Mouse (Mus musculus) neutrophil, adult 5-6 weeks (primary cell): ENCODE results near the gene Ldlrad3. TPM values are rescaled to one million over a fixed set of nuclear protein-coding genes. Genes with fewer than 3 reads are reported as not detected.
A peak's percentile ranks its signal among the peaks of the same experiment; 100 is the strongest.

Source experiments
- ATAC-seq: fragments of 151-379, 151-347 bp; 2 replicates; pipeline ENCODE4 v1.8.0; 2017; ENCODE audit warnings: mild to moderate bottlenecking, moderate TSS enrichment; ENCODE audit not compliant: insufficient number of reproducible peaks, poor library complexity, low FRiP score, severe bottlenecking; ENCODE audit errors: extremely low read depth
- total RNA-seq: library from RNA; stranded (forward); fragments of 200-1000 nt; gene quantifications from 2 replicates; pipeline ENCODE4 v1.2.3, GENCODE M21; 2017

Gene Ldlrad3
- total RNA-seq, 1 experiment from 2014 or later = 5.7 TPM

- no peak for ATAC-seq
Observed at GRCm38 (mm10) chr2:102192943-102193820, 7.0 kb upstream of the Ldlrad3 start.

- ATAC-seq = no peak
Observed at GRCm38 (mm10) chr2:102191736-102192135, 5.6 kb upstream of the Ldlrad3 start.

- no peak for ATAC-seq
Observed at GRCm38 (mm10) chr2:102190956-102191355, 4.8 kb upstream of the Ldlrad3 start.

GRCm38 (mm10) chr2:102185069-102185950, 875 bp downstream of the Ldlrad3 start:
- no peak for ATAC-seq

GRCm38 (mm10) chr2:102183720-102184480, 2.3 kb downstream of the Ldlrad3 start:
- ATAC-seq = no peak

- no peak for ATAC-seq
Observed at GRCm38 (mm10) chr2:102181459-102181858, 4.7 kb downstream of the Ldlrad3 start.

- ATAC-seq = no peak
Observed at GRCm38 (mm10) chr2:102176434-102176772, 9.8 kb downstream of the Ldlrad3 start.

GRCm38 (mm10) chr2:102175741-102176433, 10.3 kb downstream of the Ldlrad3 start:
- no peak for ATAC-seq

GRCm38 (mm10) chr2:102172458-102172857, 13.7 kb downstream of the Ldlrad3 start:
- ATAC-seq = no peak

GRCm38 (mm10) chr2:102166550-102167325, 19.4 kb downstream of the Ldlrad3 start:
- no peak for ATAC-seq

- ATAC-seq = peak; percentile 62
Observed at GRCm38 (mm10) chr2:102163106-102163505, 23.1 kb downstream of the Ldlrad3 start.

GRCm38 (mm10) chr2:102157555-102157954, 28.6 kb downstream of the Ldlrad3 start:
- ATAC-seq = no peak

- no peak for ATAC-seq
Observed at GRCm38 (mm10) chr2:102157010-102157409, 29.2 kb downstream of the Ldlrad3 start.

- no peak for ATAC-seq
Observed at GRCm38 (mm10) chr2:102156460-102156859, 29.7 kb downstream of the Ldlrad3 start.

GRCm38 (mm10) chr2:102155306-102156015, 30.7 kb downstream of the Ldlrad3 start:
- no peak for ATAC-seq

GRCm38 (mm10) chr2:102154771-102155211, 31.4 kb downstream of the Ldlrad3 start:
- no peak for ATAC-seq

GRCm38 (mm10) chr2:102154328-102154727, 31.9 kb downstream of the Ldlrad3 start:
- ATAC-seq = no peak
